Comparison of ENCODE assay signal across 9 mouse cellular contexts in the genomic region with DNA sequence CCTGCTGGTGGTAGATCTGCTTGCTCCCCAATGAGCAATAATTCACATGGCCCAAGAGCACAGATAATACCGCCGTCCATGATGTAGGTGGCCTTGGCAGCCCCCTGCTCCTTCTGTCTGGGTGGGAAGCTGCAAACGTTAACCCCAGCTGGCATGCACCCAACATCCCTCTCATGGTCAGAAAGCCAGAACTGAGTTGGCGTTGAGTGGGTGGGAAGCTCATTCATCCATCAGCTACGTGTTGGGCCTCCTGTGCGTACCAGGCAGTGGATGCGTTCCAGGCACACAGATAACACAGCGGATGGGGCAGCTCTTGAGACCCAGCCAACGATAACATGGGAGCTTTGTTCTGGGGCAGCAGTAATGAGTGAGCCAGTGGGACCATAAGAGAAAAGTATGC.
DNase-seq lines count a peak whose midpoint lies in the region; ATAC-seq and TF ChIP-seq lines count a peak whose summit lies in the region.
"Had no signal": no experiment of that assay in that cellular context is flagged by ENCODE, and none has a peak within 500 bp of the region (broad histone marks: within the 10 kb centered on the region; RNA-seq: fewer than 3 reads in every experiment).

No protein-coding gene starts in this region.

- H3K27ac ChIP-seq in hindbrain, postnatal 0 days = no peak overlapping the region
- no peak overlapping the region for H3K27ac ChIP-seq in hindbrain, embryonic 13.5 days
- peak overlapping the region; percentile 96 for H3K27ac ChIP-seq in heart, postnatal 0 days (ENCODE audit: low read depth)
- H3K27ac ChIP-seq: limb, embryonic 12.5 days had no signal

- DNase-seq in hindbrain, postnatal 0 days (ENCODE audit: low spot score) = peak; percentile 71
- DNase-seq in adrenal gland, postnatal 14 days = peak; percentile 82
- DNase-seq in heart, postnatal 0 days (ENCODE audit: low spot score) = peak; percentile 93
- peak; percentile 94 for DNase-seq in left cerebral cortex, postnatal 4 days
- DNase-seq in testis, postnatal 10 days (ENCODE audit: low spot score) = peak; percentile 72
- DNase-seq in thymus, postnatal 25 days = no peak
- DNase-seq in urinary bladder, postnatal 36 days (ENCODE audit: low spot score in 2 of 2) = no peak

- intact Hi-C loops in left cerebral cortex, postnatal 4 days (cut with DNase I) = no loop called here

- TF ChIP-seq EP300 in heart, postnatal 0 days (IDR thresholded peaks at IDR 0.05; ENCODE audit: low read depth) = peak; percentile 89

- no peaks in the 10 kb centered on the region for H3K36me3 ChIP-seq in hindbrain, postnatal 0 days (ENCODE audit: insufficient read depth, low read length)
- H3K36me3 ChIP-seq in hindbrain, embryonic 13.5 days = no peaks in the 10 kb centered on the region
- H3K36me3 ChIP-seq in heart, postnatal 0 days (replicated peaks; ENCODE audit: control insufficient read depth, insufficient read depth, low read length) = peaks cover 7% of the 10 kb centered on the region
- H3K36me3 ChIP-seq: limb, embryonic 12.5 days had no signal

- no peak for TF ChIP-seq CTCF in hindbrain, postnatal 0 days (IDR thresholded peaks at IDR 0.05; ENCODE audit: low read depth)
- no peak for TF ChIP-seq CTCF in heart, postnatal 0 days (IDR thresholded peaks at IDR 0.05; ENCODE audit: low read depth)

- peaks cover 6% of the 10 kb centered on the region for H3K4me1 ChIP-seq in hindbrain, postnatal 0 days (ENCODE audit: insufficient read depth, low read length)
- H3K4me1 ChIP-seq in hindbrain, embryonic 13.5 days (replicated peaks) = peaks cover 13% of the 10 kb centered on the region; the same call in 1 of the 2 replicates
- H3K4me1 ChIP-seq in heart, postnatal 0 days (ENCODE audit: control insufficient read depth, insufficient read depth) = peaks cover 79% of the 10 kb centered on the region

- no peak overlapping the region for H3K4me2 ChIP-seq in hindbrain, postnatal 0 days (ENCODE audit: low read depth, low read length)
- H3K4me2 ChIP-seq in hindbrain, embryonic 13.5 days = no peak overlapping the region
- H3K4me2 ChIP-seq in heart, postnatal 0 days (ENCODE audit: low read depth, low read length) = no peak overlapping the region
- H3K4me2 ChIP-seq: limb, embryonic 12.5 days had no signal

- WGBS in hindbrain, postnatal 0 days = 40% methylated on average over 9 of the region's 9 CpGs
- WGBS in hindbrain, embryonic 13.5 days = 77% methylated on average over 9 of the region's 9 CpGs
- 6% methylated on average over 9 of the region's 9 CpGs for WGBS in heart, postnatal 0 days

- no peaks in the 10 kb centered on the region for H3K27me3 ChIP-seq in hindbrain, postnatal 0 days (ENCODE audit: insufficient read depth, low read length)
- H3K27me3 ChIP-seq in hindbrain, embryonic 13.5 days = no peaks in the 10 kb centered on the region
- H3K27me3 ChIP-seq in heart, postnatal 0 days (ENCODE audit: control insufficient read depth, insufficient read depth, low read length) = no peaks in the 10 kb centered on the region
- H3K27me3 ChIP-seq: limb, embryonic 12.5 days had no signal

- ATAC-seq in hindbrain, postnatal 0 days = 0 out of 2 replicates have a peak, but pooled peaks have one; percentile 24
- no peak for ATAC-seq in hindbrain, embryonic 13.5 days (ENCODE audit: low FRiP score)
- ATAC-seq in heart, postnatal 0 days (ENCODE audit: insufficient read depth, low read depth) = peak; percentile 78

- no peak overlapping the region for H3K9ac ChIP-seq in hindbrain, postnatal 0 days (replicated peaks; ENCODE audit: low read length)
- H3K9ac ChIP-seq in hindbrain, embryonic 13.5 days = no peak overlapping the region
- H3K9ac ChIP-seq in heart, postnatal 0 days (replicated peaks; ENCODE audit: low read depth, low read length) = no peak overlapping the region
- H3K9ac ChIP-seq: limb, embryonic 12.5 days had no signal

- H3K9me3 ChIP-seq in hindbrain, postnatal 0 days (ENCODE audit: low read length) = no peaks in the 10 kb centered on the region
- H3K9me3 ChIP-seq in hindbrain, embryonic 13.5 days = no peaks in the 10 kb centered on the region
- H3K9me3 ChIP-seq in heart, postnatal 0 days (replicated peaks; ENCODE audit: control insufficient read depth, low read length) = no peaks in the 10 kb centered on the region
- H3K9me3 ChIP-seq: limb, embryonic 12.5 days had no signal

- H3K4me3 ChIP-seq in hindbrain, postnatal 0 days (ENCODE audit: low read length) = no peak overlapping the region
- no peak overlapping the region for H3K4me3 ChIP-seq in hindbrain, embryonic 13.5 days
- H3K4me3 ChIP-seq in heart, postnatal 0 days (ENCODE audit: low read depth, low read length) = no peak overlapping the region
- H3K4me3 ChIP-seq: limb, embryonic 12.5 days had no signal

Comparison
In these comparisons a context has a peak if more than half of its experiments do, and no peak if none do; other contexts are left out.
1. DNase-seq: peak in hindbrain, postnatal 0 days (single experiment), adrenal gland, postnatal 14 days (single experiment), heart, postnatal 0 days (single experiment), left cerebral cortex, postnatal 4 days (single experiment) and testis, postnatal 10 days (single experiment); none in thymus, postnatal 25 days (single experiment) and urinary bladder, postnatal 36 days (0 of 2).